Mouse (Mus musculus) ES-Bruce4 (cell line): Measurements from ENCODE around the gene Dmbx1.

Experiments used
- CTCF ChIP-seq: IDR thresholded peaks from one replicate; pipeline ENCODE4 v1.8.1; 2011; ENCODE audit warnings: low read depth, low read length
- EP300 ChIP-seq: IDR thresholded peaks from 2 replicates; pipeline ENCODE4 v1.6.1; 2011; ENCODE audit warnings: low read depth, low read length; ENCODE audit not compliant: insufficient read depth
- POLR2A ChIP-seq: IDR thresholded peaks from one replicate; pipeline ENCODE4 v1.8.1; 2011; ENCODE audit warnings: low read length; ENCODE audit not compliant: insufficient read depth

DNA sequence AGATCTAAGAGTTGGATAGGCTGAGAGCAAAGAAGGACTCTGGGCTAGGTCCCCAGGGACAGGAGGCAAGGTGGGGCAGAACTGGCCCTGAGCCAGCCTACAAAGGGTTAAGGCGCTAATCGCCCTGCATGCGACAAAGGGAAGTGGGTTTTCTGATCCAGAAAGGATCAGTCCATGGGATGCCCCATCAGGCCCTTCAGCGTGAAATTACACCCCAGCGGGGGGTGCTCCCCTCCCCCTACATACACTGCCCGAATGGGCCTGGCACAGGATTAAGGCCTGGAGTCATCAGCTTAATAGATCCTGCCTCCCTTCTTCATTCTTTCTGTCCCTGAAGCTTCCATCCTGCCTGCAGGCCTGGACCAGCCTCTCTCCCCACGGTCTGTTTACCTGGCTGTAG lies 34.0 kb downstream of the Dmbx1 start:
- TF ChIP-seq CTCF: no peak
- TF ChIP-seq EP300: no peak
- TF ChIP-seq POLR2A: no peak
